Mouse (Mus musculus) embryonic fibroblast, embryonic 13.5 days (primary cell): ENCODE data around the gene Asic4. TPM values are rescaled to one million over a fixed set of nuclear protein-coding genes. Genes with fewer than 3 reads are reported as not detected.

Experiments used
- H3K27ac ChIP-seq: 2 replicates; pipeline ENCODE4 v1.5.1; 2012; ENCODE audit warnings: low read length, control low read depth, inconsistent platforms; ENCODE audit not compliant: insufficient read depth
- H3K4me1 ChIP-seq: 2 replicates; pipeline ENCODE4 v1.6.1; 2011; ENCODE audit warnings: low read length; ENCODE audit not compliant: control insufficient read depth, insufficient read depth
- H3K4me3 ChIP-seq: 2 replicates; pipeline ENCODE4 v1.5.1; 2011; ENCODE audit warnings: mild to moderate bottlenecking, control low read depth, low read length; ENCODE audit not compliant: insufficient read depth
- CTCF ChIP-seq: IDR thresholded peaks from 2 replicates; pipeline ENCODE4 v1.5.1; 2011; ENCODE audit warnings: mild to moderate bottlenecking, control low read depth, low read length, moderate library complexity, borderline replicate concordance; ENCODE audit not compliant: insufficient read depth
- POLR2A ChIP-seq: IDR thresholded peaks from 2 replicates; pipeline ENCODE4 v1.6.1; 2011; ENCODE audit warnings: low read depth, mild to moderate bottlenecking, control low read depth, low read length, moderate library complexity
- polyA plus RNA-seq: library from polyadenylated mRNA; stranded (reverse); fragments of >200 nt; gene quantifications from 2 replicates; pipeline ENCODE4 v1.2.4, GENCODE M21; 2011; ENCODE audit warnings: low read depth; ENCODE audit not compliant: missing spikeins, insufficient read length

Gene Asic4
- polyA plus RNA-seq, 1 experiment: not detected

GRCm38 (mm10) chr1:75498897-75499296 is 48.7 kb downstream of the Asic4 start:
- TF ChIP-seq POLR2A: no peak
- no peak for TF ChIP-seq CTCF
- H3K4me1 ChIP-seq: no peaks in the 10 kb centered on the region
- no peak overlapping the region for H3K27ac ChIP-seq
- H3K4me3 ChIP-seq: no peak overlapping the region

- Histone ChIP-seq H3K4me3 (no peak overlapping the region), H3K4me1 (no peaks in the 10 kb centered on the region), H3K27ac (no peak overlapping the region)
- peak; percentile 41; the same call in 1 of the 2 replicates for TF ChIP-seq CTCF
- TF ChIP-seq POLR2A: no peak
Measured at GRCm38 (mm10) chr1:75499441-75499840, 49.2 kb downstream of the Asic4 start.

GRCm38 (mm10) chr1:75501905-75502304 is 51.7 kb downstream of the Asic4 start:
- Histone ChIP-seq H3K4me3 (no peak overlapping the region), H3K27ac (no peak overlapping the region), H3K4me1 (no peaks in the 10 kb centered on the region)
- TF ChIP-seq CTCF (no peak), POLR2A (no peak)

- Histone ChIP-seq H3K4me3 (no peak overlapping the region), H3K4me1 (no peaks in the 10 kb centered on the region), H3K27ac (no peak overlapping the region)
- TF ChIP-seq POLR2A (no peak), CTCF (no peak)
Measured at GRCm38 (mm10) chr1:75502945-75503650, 52.9 kb downstream of the Asic4 start.

- Histone ChIP-seq H3K4me3 (no peak overlapping the region), H3K4me1 (no peaks in the 10 kb centered on the region), H3K27ac (no peak overlapping the region)
- TF ChIP-seq CTCF: no peak
- no peak for TF ChIP-seq POLR2A
Measured at GRCm38 (mm10) chr1:75503651-75503980, 53.4 kb downstream of the Asic4 start.

- Histone ChIP-seq H3K4me1 (no peaks in the 10 kb centered on the region), H3K27ac (no peak overlapping the region), H3K4me3 (peak overlapping the region; percentile 51)
- TF ChIP-seq CTCF (no peak), POLR2A (peak; percentile 25; the same call in 1 of the 2 replicates)
Measured at GRCm38 (mm10) chr1:75504256-75505045, 54.2 kb downstream of the Asic4 start.

- H3K4me3 ChIP-seq: peak overlapping the region; percentile 51
- H3K4me1 ChIP-seq: no peaks in the 10 kb centered on the region
- H3K27ac ChIP-seq: peak overlapping the region; percentile 47
- TF ChIP-seq POLR2A (peak; percentile 73), CTCF (no peak)
Measured at GRCm38 (mm10) chr1:75505159-75505955, 55.1 kb downstream of the Asic4 start.

GRCm38 (mm10) chr1:75505956-75506831 is 56.0 kb downstream of the Asic4 start, which contains the start of gene Obsl1:
TSS of gene Obsl1 (minus strand) at chr1:75506452.
- H3K27ac ChIP-seq: peak within 1 kb of the TSS; percentile 47
- H3K4me1 ChIP-seq: no peaks in the 10 kb centered on the region
- TF ChIP-seq POLR2A (peak; percentile 67), CTCF (no peak)
- H3K4me3 ChIP-seq: peak within 1 kb of the TSS; percentile 51

- TF ChIP-seq CTCF (no peak), POLR2A (no peak)
- Histone ChIP-seq H3K4me3 (peak within 1 kb of the TSS; percentile 51), H3K4me1 (no peaks in the 10 kb centered on the region), H3K27ac (peak within 1 kb of the TSS; percentile 47)
Measured at GRCm38 (mm10) chr1:75507006-75507405, 56.8 kb downstream of the Asic4 start, which contains the start of gene Inha. TSS of gene Inha (plus strand) at chr1:75507077.
